Mouse (Mus musculus): ENCODE data around the gene Gpn1. TPM values are rescaled to one million over a fixed set of nuclear protein-coding genes. Genes with fewer than 3 reads are reported as not detected.

Gene Gpn1
- total RNA-seq, 1 experiment from 2014 or later, result 30.4 TPM

GRCm38 (mm10) chr5:31559401-31559800 lies 64.9 kb downstream of the Gpn1 start:
- no peak for DNase-seq

- DNase-seq, result no peak
Observed at GRCm38 (mm10) chr5:31560352-31560751, 65.8 kb downstream of the Gpn1 start.

DNA sequence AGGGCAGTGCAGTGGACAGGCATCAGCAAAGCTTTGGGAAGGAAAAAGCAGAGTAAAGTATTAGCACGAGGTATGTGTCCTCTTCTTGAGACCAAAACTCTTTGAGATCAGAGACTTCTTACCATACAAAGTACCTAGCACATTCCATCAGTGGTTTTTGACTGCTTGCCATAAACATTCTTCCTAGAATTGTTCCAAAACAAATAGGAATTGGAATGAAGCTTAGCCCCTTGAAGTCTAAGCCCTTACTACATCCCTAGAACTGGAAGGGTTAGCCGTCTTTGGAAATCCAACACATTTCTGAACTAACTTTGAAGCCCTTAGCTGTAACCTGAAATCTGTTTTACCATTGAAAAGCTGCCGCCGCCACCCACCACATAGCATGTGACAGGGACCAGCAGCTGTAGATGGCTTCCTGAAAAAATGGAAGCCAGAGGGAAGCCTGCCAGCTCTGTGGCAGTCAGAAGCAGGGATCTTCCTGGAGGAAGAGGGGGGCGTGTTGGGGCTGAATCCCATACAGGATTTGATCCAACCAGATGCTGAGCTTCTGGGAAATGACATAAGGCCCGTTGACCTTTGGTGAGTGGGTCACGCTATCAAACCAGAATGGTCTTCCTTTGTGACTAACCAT lies 67.6 kb downstream of the Gpn1 start:
- peak; percentile 26 for DNase-seq

Other genes starting within 250 kb of the Gpn1 start
- 5.2 and 5.3 TPM in 2 replicates for gene Krtcap3, start 243.1 kb upstream of the Gpn1 start, total RNA-seq (2021)
- gene Ift172, start 203.6 kb upstream of the Gpn1 start, total RNA-seq (2021), result 39.9 and 46.1 TPM in 2 replicates
- 4.1 and 6.7 TPM in 2 replicates for gene Fndc4, start 198.7 kb upstream of the Gpn1 start, total RNA-seq (2021)
- gene Gckr, start 197.3 kb upstream of the Gpn1 start, total RNA-seq (2021), result 0.55 and 0.95 TPM in 2 replicates
- gene Zfp512, start 42.3 kb upstream of the Gpn1 start, total RNA-seq (2021), result 25.4 and 29.5 TPM in 2 replicates
- not detected in 2 replicates for gene 4930548H24Rik, start 9.0 kb upstream of the Gpn1 start, total RNA-seq (2021)
- 35.7 and 38.4 TPM in 2 replicates for gene Slc4a1ap, start 32.3 kb downstream of the Gpn1 start, total RNA-seq (2021)
- gene Supt7l, start 33.1 kb downstream of the Gpn1 start, total RNA-seq (2021), result 16.3 and 23.0 TPM in 2 replicates
- gene Mrpl33, start 102.2 kb downstream of the Gpn1 start, total RNA-seq (2021), result 408 and 439 TPM in 2 replicates
- gene Rbks, start 202.9 kb downstream of the Gpn1 start, total RNA-seq (2021), result 13.8 and 17.7 TPM in 2 replicates
- gene Babam2, start 202.9 kb downstream of the Gpn1 start, total RNA-seq (2021), result 138 and 152 TPM in 2 replicates